Mouse (Mus musculus): ENCODE data around the gene Cyld. TPM values are rescaled to one million over a fixed set of nuclear protein-coding genes. Genes with fewer than 3 reads are reported as not detected.

Cyld gene
- polyA plus RNA-seq, 1 experiment from 2014 or later: 15.5 TPM

GRCm38 (mm10) chr8:88671575-88671974 lies 25.3 kb upstream of the Cyld start:
- no peak overlapping the region for H3K27ac ChIP-seq (replicated peaks)
- no peak overlapping the region for H3K4me2 ChIP-seq
- no peak overlapping the region for H3K4me3 ChIP-seq
- no peaks in the 10 kb centered on the region for H3K36me3 ChIP-seq
- H3K27me3 ChIP-seq: no peaks in the 10 kb centered on the region
- WGBS: 84% methylated on average over 10 of the region's 10 CpGs
- no peaks in the 10 kb centered on the region for H3K9me3 ChIP-seq
- H3K4me1 ChIP-seq (replicated peaks): peaks cover 13% of the 10 kb centered on the region
- ATAC-seq (ENCODE audit: low read depth): no peak
- no peak overlapping the region for H3K9ac ChIP-seq

- Histone ChIP-seq H3K4me3 (no peak overlapping the region), H3K4me2 (no peak overlapping the region), H3K9ac (no peak overlapping the region), H3K27me3 (no peaks in the 10 kb centered on the region), H3K9me3 (no peaks in the 10 kb centered on the region), H3K4me1 (replicated peaks) (peaks cover 13% of the 10 kb centered on the region), H3K36me3 (no peaks in the 10 kb centered on the region), H3K27ac (replicated peaks) (no peak overlapping the region)
- no peak for ATAC-seq (ENCODE audit: low read depth)
- 75% methylated on average over 5 of the region's 5 CpGs for WGBS
These were observed 23.0 kb upstream of the Cyld start for GRCm38 (mm10) chr8:88673859-88674258.

GRCm38 (mm10) chr8:88675372-88676165 lies 21.3 kb upstream of the Cyld start:
- Histone ChIP-seq H3K9ac (no peak overlapping the region), H3K4me2 (no peak overlapping the region), H3K27ac (replicated peaks) (no peak overlapping the region), H3K4me3 (no peak overlapping the region), H3K4me1 (replicated peaks) (peaks cover 9% of the 10 kb centered on the region; the same call in 1 of the 2 replicates), H3K36me3 (no peaks in the 10 kb centered on the region), H3K27me3 (no peaks in the 10 kb centered on the region), H3K9me3 (no peaks in the 10 kb centered on the region)
- ATAC-seq (ENCODE audit: low read depth): no peak
- WGBS: 92% methylated on average over 12 of the region's 12 CpGs

DNA sequence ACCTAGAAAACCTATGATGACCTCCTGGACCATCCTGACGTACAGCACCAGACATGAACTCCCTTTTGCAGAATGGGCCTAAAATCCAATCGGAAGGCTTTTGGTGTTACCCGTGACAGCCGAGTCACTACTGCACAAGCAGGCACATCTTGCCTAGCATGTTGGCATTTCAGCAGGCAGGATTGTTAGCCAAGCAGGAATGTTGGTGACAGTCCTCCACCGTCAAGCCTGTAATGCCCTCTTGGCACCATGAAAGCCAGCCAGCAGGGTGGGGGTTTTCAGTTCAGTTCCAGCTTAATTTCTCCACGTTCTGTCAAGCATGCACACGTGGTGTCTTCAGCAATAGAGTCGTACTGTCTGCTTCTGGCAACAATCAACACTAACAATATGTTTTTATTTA lies 19.8 kb upstream of the Cyld start:
- 78% methylated on average over 8 of the region's 8 CpGs for WGBS
- Histone ChIP-seq H3K4me3 (no peak overlapping the region), H3K9ac (no peak overlapping the region), H3K27ac (replicated peaks) (no peak overlapping the region), H3K27me3 (no peaks in the 10 kb centered on the region), H3K4me2 (no peak overlapping the region), H3K4me1 (replicated peaks) (peaks cover 9% of the 10 kb centered on the region; the same call in 1 of the 2 replicates), H3K36me3 (no peaks in the 10 kb centered on the region), H3K9me3 (no peaks in the 10 kb centered on the region)
- no peak for ATAC-seq (ENCODE audit: low read depth)

- H3K9me3 ChIP-seq: no peaks in the 10 kb centered on the region
- H3K4me1 ChIP-seq (replicated peaks): peaks cover 9% of the 10 kb centered on the region; the same call in 1 of the 2 replicates
- ATAC-seq (ENCODE audit: low read depth): no peak
- no peak overlapping the region for H3K27ac ChIP-seq (replicated peaks)
- no peaks in the 10 kb centered on the region for H3K36me3 ChIP-seq
- no peak overlapping the region for H3K4me3 ChIP-seq
- H3K9ac ChIP-seq: no peak overlapping the region
- 96% methylated on average over 2 of the region's 2 CpGs for WGBS
- no peak overlapping the region for H3K4me2 ChIP-seq
- H3K27me3 ChIP-seq: no peaks in the 10 kb centered on the region
These were observed 16.3 kb upstream of the Cyld start for GRCm38 (mm10) chr8:88680566-88680965.

GRCm38 (mm10) chr8:88681046-88681445 lies 15.8 kb upstream of the Cyld start:
- no peak for ATAC-seq (ENCODE audit: low read depth)
- Histone ChIP-seq H3K27me3 (no peaks in the 10 kb centered on the region), H3K9ac (no peak overlapping the region), H3K36me3 (no peaks in the 10 kb centered on the region), H3K4me3 (no peak overlapping the region), H3K27ac (replicated peaks) (no peak overlapping the region), H3K4me2 (no peak overlapping the region), H3K9me3 (no peaks in the 10 kb centered on the region), H3K4me1 (replicated peaks) (peaks cover 9% of the 10 kb centered on the region; the same call in 1 of the 2 replicates)
- WGBS: 91% methylated on average over 8 of the region's 8 CpGs

DNA sequence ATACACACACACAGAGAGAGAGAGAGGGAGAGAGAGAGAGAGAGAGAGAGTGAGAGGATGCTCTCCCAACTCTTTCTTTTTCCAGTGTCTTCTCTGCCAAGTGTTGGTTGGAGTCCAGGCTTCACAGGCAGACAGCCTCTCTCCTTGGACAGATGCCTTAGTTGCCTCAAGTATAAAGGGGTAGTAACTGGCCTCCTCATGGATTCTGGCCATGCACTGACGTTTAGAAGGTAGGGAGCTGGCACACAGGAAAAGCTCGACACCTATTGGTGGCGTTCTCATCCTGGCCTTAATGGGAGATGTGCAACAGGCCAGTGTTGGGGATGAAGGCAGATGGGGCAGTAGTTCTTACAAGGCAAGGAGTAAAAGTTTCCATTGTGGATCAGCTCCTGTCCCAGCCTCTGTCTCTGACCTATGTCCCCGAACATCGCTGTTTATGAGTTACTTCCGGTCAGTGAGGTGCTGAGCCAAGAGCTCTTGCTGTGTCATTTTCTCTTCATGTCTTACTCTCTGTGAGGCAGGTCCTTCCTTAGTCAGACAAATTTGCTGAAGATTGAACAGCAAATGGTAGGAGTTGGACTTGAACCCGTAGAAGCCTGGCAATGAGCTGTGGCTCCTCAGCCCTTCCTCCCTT lies 13.1 kb upstream of the Cyld start:
- Histone ChIP-seq H3K4me3 (no peak overlapping the region), H3K4me2 (no peak overlapping the region), H3K9ac (no peak overlapping the region), H3K9me3 (no peaks in the 10 kb centered on the region), H3K27me3 (no peaks in the 10 kb centered on the region), H3K36me3 (no peaks in the 10 kb centered on the region), H3K4me1 (replicated peaks) (no peaks in the 10 kb centered on the region), H3K27ac (replicated peaks) (no peak overlapping the region)
- ATAC-seq (ENCODE audit: low read depth): no peak
- WGBS: 89% methylated on average over 7 of the region's 7 CpGs

- no peak overlapping the region for H3K4me3 ChIP-seq
- 67% methylated on average over 9 of the region's 9 CpGs for WGBS
- H3K9ac ChIP-seq: no peak overlapping the region
- ATAC-seq (ENCODE audit: low read depth): no peak
- no peaks in the 10 kb centered on the region for H3K27me3 ChIP-seq
- no peaks in the 10 kb centered on the region for H3K36me3 ChIP-seq
- no peak overlapping the region for H3K27ac ChIP-seq (replicated peaks)
- H3K9me3 ChIP-seq: no peaks in the 10 kb centered on the region
- no peaks in the 10 kb centered on the region for H3K4me1 ChIP-seq (replicated peaks)
- no peak overlapping the region for H3K4me2 ChIP-seq
These were observed 10.5 kb upstream of the Cyld start for GRCm38 (mm10) chr8:88686226-88686905.

- Histone ChIP-seq H3K9me3 (no peaks in the 10 kb centered on the region), H3K27me3 (no peaks in the 10 kb centered on the region), H3K36me3 (no peaks in the 10 kb centered on the region), H3K4me1 (replicated peaks) (no peaks in the 10 kb centered on the region), H3K27ac (replicated peaks) (no peak overlapping the region), H3K9ac (no peak overlapping the region), H3K4me2 (no peak overlapping the region), H3K4me3 (no peak overlapping the region)
- ATAC-seq (ENCODE audit: low read depth): no peak
- WGBS: 72% methylated on average over 8 of the region's 8 CpGs
These were observed 10.0 kb upstream of the Cyld start for GRCm38 (mm10) chr8:88686906-88687235.

DNA sequence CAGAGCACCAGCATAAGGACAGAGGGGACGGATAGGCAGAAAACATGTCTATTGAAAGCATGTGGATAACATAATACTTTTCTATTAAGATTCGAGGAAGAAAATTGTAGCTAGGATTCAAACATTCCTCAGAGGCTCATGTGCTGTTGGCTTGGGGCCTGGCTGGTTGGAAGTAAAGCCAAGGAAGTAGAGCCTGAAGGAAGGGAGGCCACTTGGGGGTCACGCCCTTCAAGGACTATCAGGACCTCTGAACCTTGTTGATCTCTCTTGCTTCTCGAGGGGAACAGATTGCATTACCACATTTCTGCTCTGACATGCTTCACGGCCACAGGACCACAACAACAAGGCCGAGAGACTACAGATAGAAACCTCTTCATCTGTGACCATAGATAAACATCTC lies 7.7 kb upstream of the Cyld start:
- Histone ChIP-seq H3K27me3 (no peaks in the 10 kb centered on the region), H3K9me3 (no peaks in the 10 kb centered on the region), H3K27ac (replicated peaks) (no peak overlapping the region), H3K36me3 (no peaks in the 10 kb centered on the region), H3K4me1 (replicated peaks) (no peaks in the 10 kb centered on the region), H3K9ac (no peak overlapping the region), H3K4me3 (no peak overlapping the region), H3K4me2 (no peak overlapping the region)
- 86% methylated on average over 6 of the region's 6 CpGs for WGBS
- no peak for ATAC-seq (ENCODE audit: low read depth)

- 83% methylated on average over 6 of the region's 6 CpGs for WGBS
- Histone ChIP-seq H3K9me3 (no peaks in the 10 kb centered on the region), H3K27ac (replicated peaks) (no peak overlapping the region), H3K4me2 (no peak overlapping the region), H3K4me1 (replicated peaks) (no peaks in the 10 kb centered on the region), H3K36me3 (no peaks in the 10 kb centered on the region), H3K27me3 (peaks cover 4% of the 10 kb centered on the region; the same call in 1 of the 2 replicates), H3K9ac (no peak overlapping the region), H3K4me3 (no peak overlapping the region)
- no peak for ATAC-seq (ENCODE audit: low read depth)
These were observed 6.9 kb upstream of the Cyld start for GRCm38 (mm10) chr8:88689891-88690290.

GRCm38 (mm10) chr8:88691342-88691948 lies 5.4 kb upstream of the Cyld start:
- H3K9me3 ChIP-seq: no peaks in the 10 kb centered on the region
- no peak overlapping the region for H3K9ac ChIP-seq
- H3K27me3 ChIP-seq: peaks cover 11% of the 10 kb centered on the region; the same call in 1 of the 2 replicates
- H3K4me1 ChIP-seq (replicated peaks): peaks cover 3% of the 10 kb centered on the region; the same call in 1 of the 2 replicates
- WGBS: 58% methylated on average over 4 of the region's 4 CpGs
- H3K27ac ChIP-seq (replicated peaks): no peak overlapping the region
- no peak overlapping the region for H3K4me2 ChIP-seq
- no peak for ATAC-seq (ENCODE audit: low read depth)
- no peak overlapping the region for H3K4me3 ChIP-seq
- no peaks in the 10 kb centered on the region for H3K36me3 ChIP-seq
